Mouse (Mus musculus) v-Abl transformed pro-B cells (cell line): Measurements from ENCODE around the gene Arhgef40.
"Not testable (repeated sequence)": the region's sequence is repeated elsewhere in the genome, so short reads cannot be mapped to it uniquely, and the experiment has no call there.

Source experiments
- in situ Hi-C, 2 experiments: fragments of 400-800 bp; cut with MboI; formaldehyde crosslinking; loops; one replicate each; pipeline ENCODE4 v1.15.1; 2025; ENCODE audit not compliant: unreplicated experiment in 2 of 2

Gene Arhgef40

GRCm38 (mm10) chr14:52043446-52043845 lies 58.9 kb downstream of the Arhgef40 start:
- in situ Hi-C loops: no loop called here

DNA sequence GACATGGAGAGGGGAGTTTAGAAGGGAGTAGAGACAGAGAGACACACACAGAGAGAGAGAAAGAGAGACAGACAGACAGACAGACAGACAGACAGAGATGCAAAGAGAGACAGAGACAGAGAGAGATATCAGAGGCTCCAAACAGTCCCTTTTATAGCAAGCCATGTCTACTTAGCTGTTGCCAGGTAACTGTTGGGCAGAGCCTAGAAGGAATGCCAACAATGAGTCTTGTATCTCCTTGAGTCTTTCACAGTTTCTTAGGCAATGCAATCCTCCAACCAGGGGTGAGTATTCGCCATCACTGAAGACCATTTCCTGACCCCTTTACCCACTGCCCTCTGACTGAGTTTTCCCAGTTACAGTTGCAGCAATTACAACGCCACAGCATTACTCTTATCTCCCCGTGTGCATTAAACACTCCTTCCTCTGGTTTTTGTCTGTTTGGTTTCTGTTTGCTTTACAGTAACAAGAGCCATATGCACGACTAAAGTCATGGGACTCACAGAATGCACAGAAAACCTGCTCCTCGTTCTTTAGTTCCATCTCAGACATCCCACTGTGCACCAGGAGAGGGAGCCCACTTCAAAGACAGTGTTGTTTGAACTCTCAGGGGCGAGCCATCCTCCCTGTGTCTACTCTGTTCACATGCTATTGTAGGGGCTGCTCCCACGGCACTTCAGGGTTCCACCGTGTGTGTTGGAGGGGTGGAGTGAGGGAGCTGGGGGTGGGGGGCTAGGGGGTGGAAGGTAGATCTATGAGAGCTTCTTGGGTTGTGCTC lies 60.6 kb downstream of the Arhgef40 start:
- in situ Hi-C loops: no loop called here

- in situ Hi-C loops: no loop called here
Measured at GRCm38 (mm10) chr14:52045966-52046565, 61.5 kb downstream of the Arhgef40 start.

DNA sequence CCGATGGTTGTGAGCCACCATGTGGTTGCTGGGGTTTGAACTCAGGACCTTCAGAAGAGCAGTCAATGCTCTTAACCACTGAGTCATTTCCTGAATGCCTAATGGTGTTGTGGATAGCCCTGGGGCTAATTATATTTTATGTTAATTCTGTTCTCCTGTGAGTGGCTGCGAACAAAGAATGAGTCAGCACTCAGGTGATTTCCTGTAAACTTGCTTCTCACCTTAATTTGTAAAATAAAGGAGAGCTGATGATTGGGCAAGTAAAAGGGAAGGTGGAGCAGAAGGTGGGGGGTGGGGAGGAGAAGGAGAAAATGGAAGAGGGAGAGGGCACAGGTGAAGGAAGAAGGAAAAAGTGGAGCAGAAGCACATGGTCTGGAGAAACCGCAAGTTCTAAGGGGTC lies 68.2 kb downstream of the Arhgef40 start:
- in situ Hi-C loops: not testable (repeated sequence)
